Mouse (Mus musculus): ENCODE data around the gene Olfr613. TPM values are rescaled to one million over a fixed set of nuclear protein-coding genes. Genes with fewer than 3 reads are reported as not detected.
"Not testable (repeated sequence)": the region's sequence is repeated elsewhere in the genome, so short reads cannot be mapped to it uniquely, and the experiment has no call there.

Gene Olfr613
- not detected in 2 replicates for polyA plus RNA-seq (2014; fragmentation: Nextera tagmentation; extraction: Ambion mirVana)

- no peak for ATAC-seq (ENCODE audit: insufficient number of reproducible peaks, insufficient read depth, low FRiP score, low read depth)
- H3K9me3 ChIP-seq (ENCODE audit: control insufficient read depth, low read length): no peaks in the 10 kb centered on the region; the same call in 1 of the 2 replicates
- H3K36me3 ChIP-seq (ENCODE audit: control insufficient read depth, insufficient read depth, low read length): no peaks in the 10 kb centered on the region
- H3K4me1 ChIP-seq (ENCODE audit: control insufficient read depth in 2 of 2, insufficient read depth in 2 of 2, low read length in 2 of 2): no peaks in the 10 kb centered on the region
- WGBS: 76% methylated on average over 2 of the region's 2 CpGs
- no peaks in the 10 kb centered on the region for H3K27me3 ChIP-seq (ENCODE audit: control insufficient read depth, insufficient read depth, low read length)
- no peak within 1 kb of the TSS for H3K27ac ChIP-seq (replicated peaks in 1 of 2; ENCODE audit: control insufficient read depth in 1 of 2, insufficient read depth in 1 of 2, low read depth in 2 of 2, low read length in 2 of 2)
- H3K9ac ChIP-seq (ENCODE audit: low read length): no peak within 1 kb of the TSS
- no peak within 1 kb of the TSS for H3K4me3 ChIP-seq (ENCODE audit: control insufficient read depth in 1 of 2, insufficient read depth in 1 of 2, low read depth in 1 of 2, low read length in 2 of 2)
- H3K4me2 ChIP-seq (ENCODE audit: low read length): no peak within 1 kb of the TSS
Observed at GRCm38 (mm10) chr7:103547774-103548173, at the start of gene Olfr613. Olfr613 (plus strand) TSS chr7:103548074.

DNA sequence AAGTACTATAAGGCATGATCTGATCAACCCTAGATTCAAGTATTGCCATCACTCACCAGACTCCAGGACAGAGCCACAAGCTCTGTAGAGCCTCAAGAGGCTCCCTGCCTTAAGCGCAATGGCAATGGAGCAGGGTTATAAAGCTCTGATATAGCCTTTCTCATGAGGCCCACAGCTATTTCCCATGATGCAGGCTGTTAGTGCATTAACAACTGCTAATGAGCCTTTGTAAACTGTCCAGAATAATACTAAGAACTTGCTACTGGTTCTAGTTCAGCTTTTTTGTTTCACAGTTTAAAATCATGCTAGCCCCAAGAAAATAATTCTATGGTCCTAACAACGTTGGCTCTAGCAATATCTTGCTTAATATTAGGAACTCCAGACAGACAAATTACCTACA is 35.9 kb upstream of the Olfr613 start, which contains the start of gene Olfr610:
Gene Olfr610, minus strand, starts transcription at position 101 of the 400 bp plus-strand sequence.
- H3K9me3 ChIP-seq (ENCODE audit: control insufficient read depth, low read length): no peaks in the 10 kb centered on the region
- H3K4me1 ChIP-seq (ENCODE audit: control insufficient read depth in 2 of 2, insufficient read depth in 2 of 2, low read length in 2 of 2): no peaks in the 10 kb centered on the region
- no peak within 1 kb of the TSS for H3K4me3 ChIP-seq (ENCODE audit: control insufficient read depth in 1 of 2, insufficient read depth in 1 of 2, low read depth in 1 of 2, low read length in 2 of 2)
- no peaks in the 10 kb centered on the region for H3K27me3 ChIP-seq (ENCODE audit: control insufficient read depth, insufficient read depth, low read length)
- no peak within 1 kb of the TSS for H3K9ac ChIP-seq (ENCODE audit: low read length)
- no peak within 1 kb of the TSS for H3K27ac ChIP-seq (replicated peaks in 1 of 2; ENCODE audit: control insufficient read depth in 1 of 2, insufficient read depth in 1 of 2, low read depth in 2 of 2, low read length in 2 of 2)
- H3K4me2 ChIP-seq (ENCODE audit: low read length): no peak within 1 kb of the TSS
- 83% methylated on average over 2 of the region's 2 CpGs for WGBS
- no peak for ATAC-seq (ENCODE audit: insufficient number of reproducible peaks, insufficient read depth, low FRiP score, low read depth)
- H3K36me3 ChIP-seq (ENCODE audit: control insufficient read depth, insufficient read depth, low read length): no peaks in the 10 kb centered on the region

- not testable (repeated sequence) for H3K4me1 ChIP-seq (ENCODE audit: control insufficient read depth in 2 of 2, insufficient read depth in 2 of 2, low read length in 2 of 2); H3K36me3 ChIP-seq (ENCODE audit: control insufficient read depth, insufficient read depth, low read length); ATAC-seq (ENCODE audit: insufficient number of reproducible peaks, insufficient read depth, low FRiP score, low read depth); H3K27me3 ChIP-seq (ENCODE audit: control insufficient read depth, insufficient read depth, low read length); H3K4me3 ChIP-seq (ENCODE audit: control insufficient read depth in 1 of 2, insufficient read depth in 1 of 2, low read depth in 1 of 2, low read length in 2 of 2); H3K9me3 ChIP-seq (ENCODE audit: control insufficient read depth, low read length); H3K4me2 ChIP-seq (ENCODE audit: low read length); H3K27ac ChIP-seq (replicated peaks in 1 of 2; ENCODE audit: control insufficient read depth in 1 of 2, insufficient read depth in 1 of 2, low read depth in 2 of 2, low read length in 2 of 2); H3K9ac ChIP-seq (ENCODE audit: low read length)
- WGBS: 75% methylated on average over 1 of the region's 1 CpGs
Observed at GRCm38 (mm10) chr7:103520746-103521145, 27.1 kb upstream of the Olfr613 start, which contains the start of gene Olfr611. Olfr611 (minus strand) TSS chr7:103520846.

DNA sequence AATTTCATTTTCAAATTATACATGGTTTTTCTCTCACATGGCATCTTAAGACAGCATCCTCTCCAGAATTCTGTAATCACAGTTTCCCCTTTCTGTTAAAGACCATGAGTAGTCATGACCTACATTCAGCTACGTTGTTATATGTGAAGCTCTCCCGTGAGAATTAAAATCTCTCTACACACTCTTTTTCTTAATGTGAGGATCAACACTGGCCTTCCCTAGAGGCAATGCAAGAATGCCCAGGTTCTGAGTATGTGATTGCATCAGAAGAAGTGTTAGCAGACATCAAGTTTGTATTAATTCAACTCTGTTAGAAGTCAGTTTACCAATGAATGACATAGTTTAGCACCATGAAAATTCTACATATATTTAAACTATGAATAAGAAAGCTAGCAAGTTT is 5.3 kb upstream of the Olfr613 start, which contains the start of gene Olfr612:
Gene Olfr612, minus strand, starts transcription at position 101 of the 400 bp plus-strand sequence.
- not testable (repeated sequence) for H3K4me3 ChIP-seq (ENCODE audit: control insufficient read depth in 1 of 2, insufficient read depth in 1 of 2, low read depth in 1 of 2, low read length in 2 of 2); ATAC-seq (ENCODE audit: insufficient number of reproducible peaks, insufficient read depth, low FRiP score, low read depth); H3K9me3 ChIP-seq (ENCODE audit: control insufficient read depth, low read length); H3K27me3 ChIP-seq (ENCODE audit: control insufficient read depth, insufficient read depth, low read length); H3K27ac ChIP-seq (replicated peaks in 1 of 2; ENCODE audit: control insufficient read depth in 1 of 2, insufficient read depth in 1 of 2, low read depth in 2 of 2, low read length in 2 of 2); H3K4me2 ChIP-seq (ENCODE audit: low read length); H3K4me1 ChIP-seq (ENCODE audit: control insufficient read depth in 2 of 2, insufficient read depth in 2 of 2, low read length in 2 of 2); H3K36me3 ChIP-seq (ENCODE audit: control insufficient read depth, insufficient read depth, low read length); H3K9ac ChIP-seq (ENCODE audit: low read length)
- 80% methylated on average over 2 of the region's 2 CpGs for WGBS

DNA sequence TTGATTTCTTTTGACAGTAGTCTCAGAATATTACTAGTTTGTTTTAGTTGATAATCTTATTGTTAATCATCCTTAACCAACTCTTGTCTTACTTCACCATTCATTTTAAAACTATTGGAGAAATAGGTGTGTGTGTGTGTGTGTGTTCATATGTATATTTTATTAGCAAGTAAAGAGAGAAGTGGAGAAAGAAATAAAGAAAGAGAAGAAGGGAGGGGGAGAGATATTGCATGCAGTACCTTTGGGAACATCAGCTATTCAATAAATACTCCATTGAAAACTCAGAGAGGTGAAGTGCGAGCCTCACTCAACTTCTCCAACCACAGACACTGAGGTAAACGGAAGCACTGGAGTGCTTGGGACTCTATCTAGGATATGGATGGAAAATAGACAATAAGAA is 7.9 kb downstream of the Olfr613 start, which contains the start of gene Olfr615:
Gene Olfr615, plus strand, starts transcription at position 301 of the 400 bp plus-strand sequence.
- no peaks in the 10 kb centered on the region for H3K36me3 ChIP-seq (ENCODE audit: control insufficient read depth, insufficient read depth, low read length)
- no peak for ATAC-seq (ENCODE audit: insufficient number of reproducible peaks, insufficient read depth, low FRiP score, low read depth)
- no peak within 1 kb of the TSS for H3K4me2 ChIP-seq (ENCODE audit: low read length)
- WGBS: 74% methylated on average over 2 of the region's 2 CpGs
- no peak within 1 kb of the TSS for H3K9ac ChIP-seq (ENCODE audit: low read length)
- no peaks in the 10 kb centered on the region for H3K4me1 ChIP-seq (ENCODE audit: control insufficient read depth in 2 of 2, insufficient read depth in 2 of 2, low read length in 2 of 2)
- no peak within 1 kb of the TSS for H3K4me3 ChIP-seq (ENCODE audit: control insufficient read depth in 1 of 2, insufficient read depth in 1 of 2, low read depth in 1 of 2, low read length in 2 of 2)
- no peaks in the 10 kb centered on the region for H3K27me3 ChIP-seq (ENCODE audit: control insufficient read depth, insufficient read depth, low read length)
- no peaks in the 10 kb centered on the region for H3K9me3 ChIP-seq (ENCODE audit: control insufficient read depth, low read length)
- H3K27ac ChIP-seq (replicated peaks in 1 of 2; ENCODE audit: control insufficient read depth in 1 of 2, insufficient read depth in 1 of 2, low read depth in 2 of 2, low read length in 2 of 2): no peak within 1 kb of the TSS

DNA sequence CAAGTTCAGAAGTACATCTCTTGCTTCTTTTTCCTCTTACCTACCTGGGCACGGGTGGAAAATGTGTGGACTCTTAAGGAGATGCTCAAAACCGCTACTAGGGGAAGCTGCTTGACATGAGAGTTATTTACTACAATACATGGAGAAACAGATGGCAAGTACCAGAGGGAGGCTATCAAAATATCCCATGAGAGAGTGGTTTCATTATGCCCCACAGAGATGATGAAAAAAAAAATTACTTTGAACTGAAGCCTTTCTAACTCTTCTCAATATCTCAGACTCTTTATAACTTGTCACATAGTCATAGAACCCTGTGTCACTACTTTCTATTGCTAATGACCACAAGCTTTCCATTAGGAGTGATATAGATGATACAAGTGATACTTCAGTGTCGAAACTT is 21.2 kb downstream of the Olfr613 start, which contains the start of gene Olfr616:
Gene Olfr616, minus strand, starts transcription at position 101 of the 400 bp plus-strand sequence.
- Histone ChIP-seq H3K36me3 (ENCODE audit: control insufficient read depth, insufficient read depth, low read length) (no peaks in the 10 kb centered on the region), H3K9me3 (ENCODE audit: control insufficient read depth, low read length) (no peaks in the 10 kb centered on the region), H3K4me1 (ENCODE audit: control insufficient read depth in 2 of 2, insufficient read depth in 2 of 2, low read length in 2 of 2) (no peaks in the 10 kb centered on the region), H3K4me2 (ENCODE audit: low read length) (no peak within 1 kb of the TSS), H3K4me3 (ENCODE audit: control insufficient read depth in 1 of 2, insufficient read depth in 1 of 2, low read depth in 1 of 2, low read length in 2 of 2) (no peak within 1 kb of the TSS), H3K27ac (replicated peaks in 1 of 2; ENCODE audit: control insufficient read depth in 1 of 2, insufficient read depth in 1 of 2, low read depth in 2 of 2, low read length in 2 of 2) (no peak within 1 kb of the TSS), H3K9ac (ENCODE audit: low read length) (no peak within 1 kb of the TSS), H3K27me3 (ENCODE audit: control insufficient read depth, insufficient read depth, low read length) (no peaks in the 10 kb centered on the region)
- ATAC-seq (ENCODE audit: insufficient number of reproducible peaks, insufficient read depth, low FRiP score, low read depth): no peak
- 77% methylated on average over 3 of the region's 3 CpGs for WGBS

DNA sequence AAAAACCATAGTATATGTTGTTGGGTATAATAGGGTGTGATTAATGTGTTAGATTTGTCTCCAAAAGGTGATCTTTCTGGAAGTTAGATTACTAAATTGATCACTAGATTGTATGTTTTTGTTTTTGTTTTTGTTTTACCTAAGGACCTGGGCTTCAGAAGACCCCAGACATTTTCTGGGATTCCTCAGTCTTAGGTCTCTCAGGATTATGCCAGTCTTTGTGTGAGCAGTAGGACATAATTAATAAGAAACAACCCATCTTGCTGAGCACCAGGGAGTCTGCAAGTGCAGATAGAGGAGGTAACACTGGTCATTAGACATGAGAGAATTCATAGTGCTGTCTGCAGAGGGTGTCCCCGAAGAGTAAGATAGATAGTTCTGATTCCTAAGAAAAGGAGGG is 24.9 kb downstream of the Olfr613 start, which contains the start of gene Olfr617:
Gene Olfr617, plus strand, starts transcription at position 301 of the 400 bp plus-strand sequence.
- Histone ChIP-seq H3K9me3 (ENCODE audit: control insufficient read depth, low read length) (no peaks in the 10 kb centered on the region), H3K27me3 (ENCODE audit: control insufficient read depth, insufficient read depth, low read length) (no peaks in the 10 kb centered on the region), H3K36me3 (ENCODE audit: control insufficient read depth, insufficient read depth, low read length) (no peaks in the 10 kb centered on the region), H3K27ac (replicated peaks in 1 of 2; ENCODE audit: control insufficient read depth in 1 of 2, insufficient read depth in 1 of 2, low read depth in 2 of 2, low read length in 2 of 2) (no peak within 1 kb of the TSS), H3K9ac (ENCODE audit: low read length) (no peak within 1 kb of the TSS), H3K4me3 (ENCODE audit: control insufficient read depth in 1 of 2, insufficient read depth in 1 of 2, low read depth in 1 of 2, low read length in 2 of 2) (no peak within 1 kb of the TSS), H3K4me1 (ENCODE audit: control insufficient read depth in 2 of 2, insufficient read depth in 2 of 2, low read length in 2 of 2) (no peaks in the 10 kb centered on the region), H3K4me2 (ENCODE audit: low read length) (no peak within 1 kb of the TSS)
- ATAC-seq (ENCODE audit: insufficient number of reproducible peaks, insufficient read depth, low FRiP score, low read depth): no peak
- 82% methylated on average over 1 of the region's 1 CpGs for WGBS

GRCm38 (mm10) chr7:103589803-103590202 is 41.9 kb downstream of the Olfr613 start, which contains the start of gene Olfr618:
Olfr618 (plus strand) TSS chr7:103590103.
- Histone ChIP-seq H3K9ac (ENCODE audit: low read length) (no peak within 1 kb of the TSS), H3K4me1 (ENCODE audit: control insufficient read depth in 2 of 2, insufficient read depth in 2 of 2, low read length in 2 of 2) (no peaks in the 10 kb centered on the region), H3K36me3 (ENCODE audit: control insufficient read depth, insufficient read depth, low read length) (no peaks in the 10 kb centered on the region), H3K4me2 (ENCODE audit: low read length) (no peak within 1 kb of the TSS), H3K27me3 (ENCODE audit: control insufficient read depth, insufficient read depth, low read length) (no peaks in the 10 kb centered on the region), H3K4me3 (ENCODE audit: control insufficient read depth in 1 of 2, insufficient read depth in 1 of 2, low read depth in 1 of 2, low read length in 2 of 2) (no peak within 1 kb of the TSS), H3K27ac (replicated peaks in 1 of 2; ENCODE audit: control insufficient read depth in 1 of 2, insufficient read depth in 1 of 2, low read depth in 2 of 2, low read length in 2 of 2) (no peak within 1 kb of the TSS), H3K9me3 (ENCODE audit: control insufficient read depth, low read length) (no peaks in the 10 kb centered on the region)
- 43% methylated on average over 2 of the region's 2 CpGs for WGBS
- ATAC-seq (ENCODE audit: insufficient number of reproducible peaks, insufficient read depth, low FRiP score, low read depth): no peak

All from heart, embryonic 14.5 days (tissue).